Mouse (Mus musculus) lung, postnatal 4 days (tissue): ENCODE measurements around the gene Olfr1416.
"Not testable (repeated sequence)": the region's sequence is repeated elsewhere in the genome, so short reads cannot be mapped to it uniquely, and the experiment has no call there.

Source experiments
- DNase-seq, 2 experiments: peaks; one replicate each; pipeline ENCODE4 v3.0.0; 2021

Gene Olfr1416

GRCm38 (mm10) chr1:92485013-92485412 lies at the start of gene Olfr1416:
Gene Olfr1416 (minus strand): TSS chr1:92485113.
- DNase-seq: no peak

DNA sequence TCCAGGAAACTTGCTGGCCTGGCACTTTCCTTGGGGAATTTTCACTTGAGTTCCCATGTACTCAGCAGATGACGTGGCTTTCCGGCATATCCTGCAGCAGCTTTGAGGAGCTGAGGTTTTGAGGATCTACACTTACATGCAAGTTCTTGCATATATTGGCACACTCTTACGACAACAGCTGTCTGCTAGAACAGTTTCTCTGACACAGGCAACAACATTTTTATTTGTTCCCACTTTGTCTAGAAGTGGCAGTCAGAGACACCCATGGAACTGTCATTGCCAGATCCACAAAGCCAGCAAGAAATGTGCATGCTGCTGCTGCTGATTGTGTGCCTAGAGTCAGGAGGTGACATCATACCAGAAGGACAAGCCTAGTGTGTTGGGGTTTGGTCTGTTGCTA lies 38.9 kb upstream of the Olfr1416 start:
- no peak for DNase-seq

DNA sequence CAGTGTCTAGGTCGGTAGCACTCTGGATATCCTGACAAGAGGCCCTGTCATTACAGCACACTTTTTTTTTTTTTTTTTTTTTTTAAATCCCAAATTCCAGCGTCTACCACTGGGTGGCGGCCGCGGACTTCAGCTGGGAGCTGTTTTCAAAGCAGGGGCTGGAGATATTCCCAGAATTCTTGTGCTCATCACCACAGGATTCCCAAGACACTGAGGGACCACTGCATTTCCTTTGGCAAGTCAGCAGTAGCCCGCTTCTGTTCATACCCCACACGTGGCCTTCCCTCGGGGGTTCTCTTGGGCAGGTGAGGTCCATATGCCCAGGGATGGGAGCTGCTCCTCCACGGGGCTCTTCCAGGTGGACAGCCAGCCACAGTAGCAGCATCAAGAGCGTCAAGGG lies 36.5 kb upstream of the Olfr1416 start:
- DNase-seq: peak; percentile 27 to 36

DNA sequence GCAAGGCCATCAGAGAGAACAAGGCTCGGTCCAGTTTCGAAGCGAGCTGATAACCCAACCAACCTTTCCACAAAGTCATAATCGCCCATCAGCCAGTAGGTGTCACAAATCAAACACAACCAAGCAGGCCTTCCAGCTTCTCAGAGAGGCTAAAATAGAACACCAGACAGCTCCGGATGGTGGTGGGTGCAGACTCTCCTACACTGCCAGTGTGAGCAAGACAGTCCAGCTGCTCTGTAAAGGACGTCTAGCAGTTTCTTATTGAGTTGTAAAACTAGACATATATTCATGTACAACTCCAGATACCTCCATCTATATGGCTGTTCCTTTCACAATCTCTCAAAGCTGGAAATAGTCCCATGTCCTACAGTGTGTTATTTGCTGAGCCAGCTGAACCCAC lies 34.1 kb upstream of the Olfr1416 start:
- no peak for DNase-seq

- DNase-seq: no peak
Observed at GRCm38 (mm10) chr1:92518561-92518960, 33.6 kb upstream of the Olfr1416 start, which contains the start of gene Olfr1414. Gene Olfr1414 (minus strand): TSS chr1:92518661.

DNA sequence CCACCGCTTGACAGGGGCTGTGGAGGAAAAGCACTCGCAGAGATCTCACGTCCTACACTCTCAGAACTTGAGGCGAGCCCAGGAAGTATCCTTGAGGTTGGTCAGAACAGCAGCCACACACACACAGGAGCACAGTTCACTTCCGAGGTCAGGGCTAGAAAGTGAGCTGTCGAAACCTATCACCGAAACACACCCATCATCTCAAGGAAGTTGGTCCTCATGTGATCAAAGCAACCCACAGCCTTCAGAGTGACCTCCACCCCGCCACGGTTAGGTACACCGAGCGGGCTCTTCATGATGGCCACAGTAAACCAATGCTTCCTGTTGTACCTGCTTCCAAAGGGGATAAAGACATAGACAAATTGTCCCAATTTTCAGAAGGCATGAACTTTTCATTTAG lies 30.5 kb upstream of the Olfr1416 start:
- no peak for DNase-seq

DNA sequence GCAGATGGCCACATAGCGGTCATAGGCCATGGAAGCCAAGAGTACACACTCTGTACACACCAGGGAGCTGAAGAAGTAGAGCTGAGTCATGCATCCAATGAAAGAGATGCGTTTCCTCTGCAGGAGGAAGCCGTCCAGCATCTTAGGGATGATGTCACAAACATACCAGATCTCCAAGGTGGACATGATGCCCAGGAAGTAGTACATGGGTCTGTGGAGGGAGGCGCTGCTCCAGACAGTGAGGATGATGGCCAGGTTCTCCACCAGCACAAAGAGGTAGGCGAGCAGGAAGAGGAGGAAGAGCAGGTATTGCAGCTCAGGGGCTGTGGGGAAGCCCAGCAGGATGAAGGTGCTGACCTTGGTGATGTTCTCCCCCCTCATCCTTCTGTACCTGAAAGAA lies 26.7 kb upstream of the Olfr1416 start:
- not testable (repeated sequence) for DNase-seq

DNA sequence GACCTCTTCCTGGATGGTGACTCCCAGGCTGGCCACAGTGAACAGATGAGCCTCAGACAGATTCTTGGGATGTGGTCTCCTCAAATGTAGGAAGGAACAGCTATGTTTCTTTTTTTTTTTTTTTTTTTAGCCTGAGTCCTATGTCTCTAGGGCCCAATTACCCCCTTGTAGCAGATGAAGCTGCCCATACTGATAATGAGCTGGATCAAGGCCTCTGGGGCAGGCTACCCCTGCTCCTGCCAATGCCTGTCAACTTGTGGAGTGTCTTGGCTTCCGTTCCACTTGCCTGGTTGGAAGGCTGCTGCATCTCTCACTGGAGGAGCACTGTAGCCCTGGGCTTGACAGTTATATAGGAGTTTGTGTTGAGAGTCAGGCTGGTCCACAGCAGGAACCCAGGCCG lies 11.1 kb upstream of the Olfr1416 start, which contains the start of gene Olfr1415:
Olfr1415 (minus strand) TSS at position 101 of the 400 bp plus-strand sequence.
- no peak for DNase-seq

GRCm38 (mm10) chr1:92474066-92474578 lies 10.8 kb downstream of the Olfr1416 start:
- no peak for DNase-seq

DNA sequence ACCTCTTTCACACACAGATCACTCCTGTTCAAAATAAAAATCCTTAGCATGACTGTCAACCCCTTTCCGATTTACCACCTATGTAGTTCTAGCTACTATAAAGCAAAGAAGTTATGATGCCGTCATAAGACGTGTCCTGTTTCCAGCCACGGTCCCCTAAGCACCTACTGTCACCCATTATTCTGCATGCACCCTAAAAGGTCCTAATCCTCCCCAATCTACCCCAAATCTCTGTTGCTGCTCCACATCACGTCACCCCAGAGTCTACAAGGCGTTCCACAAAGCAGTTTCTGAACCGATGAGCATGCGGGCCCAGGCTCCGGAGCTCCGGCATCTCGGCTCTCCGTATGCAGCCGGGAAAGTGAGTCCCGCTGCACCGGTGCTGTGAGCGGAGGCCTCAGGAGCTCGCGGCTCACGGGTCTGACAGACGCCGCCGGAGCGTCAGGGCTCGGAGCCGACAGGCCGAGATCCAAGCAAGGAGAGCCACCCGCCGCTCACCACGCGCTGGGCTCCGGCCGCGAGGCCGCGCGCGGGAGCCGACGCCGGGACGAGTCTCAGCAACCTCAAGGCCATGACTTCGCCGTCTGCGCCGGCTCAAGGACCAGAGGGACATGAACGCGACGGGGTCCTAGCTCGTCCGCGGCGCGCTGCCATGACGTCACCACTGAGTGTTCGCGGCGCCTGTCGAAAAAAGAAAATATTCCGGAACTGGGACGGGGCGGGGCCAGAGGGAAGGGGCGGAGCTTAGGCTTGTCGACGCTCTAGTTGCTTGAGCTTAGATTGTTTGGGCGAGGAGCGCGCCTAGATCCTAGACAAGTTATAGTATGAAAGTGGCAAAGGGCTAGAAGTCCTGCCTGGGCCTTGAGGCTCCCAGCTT lies 11.5 kb downstream of the Olfr1416 start, which contains the start of gene Ndufa10:
Ndufa10 (minus strand) TSS at position 696 of the 877 bp plus-strand sequence.
- DNase-seq: peak; percentile 93 to 96

- DNase-seq: no peak
Observed at GRCm38 (mm10) chr1:92468891-92469290, 16.0 kb downstream of the Olfr1416 start.

GRCm38 (mm10) chr1:92458416-92458815 lies 26.5 kb downstream of the Olfr1416 start:
- DNase-seq: no peak

GRCm38 (mm10) chr1:92457758-92458157 lies 27.2 kb downstream of the Olfr1416 start:
- DNase-seq: no peak

- DNase-seq: no peak
Observed at GRCm38 (mm10) chr1:92453751-92454445, 31.0 kb downstream of the Olfr1416 start.

DNA sequence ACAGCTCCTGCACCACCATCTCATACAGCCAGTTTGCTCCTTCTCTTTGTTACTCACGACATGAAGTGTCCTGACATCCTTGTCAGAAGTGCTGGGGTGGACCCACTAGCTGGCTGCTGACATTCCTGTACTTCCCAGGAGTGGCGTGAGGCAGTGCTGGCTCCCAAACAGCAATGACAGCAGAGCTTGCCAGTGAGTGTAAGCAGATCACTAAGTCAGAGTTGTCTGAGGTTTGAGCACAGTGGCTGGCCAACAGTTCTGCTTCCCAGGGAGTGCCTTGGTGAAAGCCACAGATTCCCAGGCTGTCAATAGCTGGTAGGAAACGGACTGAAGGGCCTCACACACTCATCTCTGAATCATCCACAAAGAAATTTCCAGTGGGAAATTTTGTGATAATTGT lies 36.6 kb downstream of the Olfr1416 start:
- no peak for DNase-seq

- peak in 1 of 2 experiments; percentile 15 for DNase-seq
Observed at GRCm38 (mm10) chr1:92441453-92442063, 43.4 kb downstream of the Olfr1416 start.

- DNase-seq: no peak
Observed at GRCm38 (mm10) chr1:92440066-92440750, 44.7 kb downstream of the Olfr1416 start.

- peak; percentile 56 to 83 for DNase-seq
Observed at GRCm38 (mm10) chr1:92437678-92438271, 47.1 kb downstream of the Olfr1416 start.

- DNase-seq: no peak
Observed at GRCm38 (mm10) chr1:92436831-92437321, 48.0 kb downstream of the Olfr1416 start.

DNA sequence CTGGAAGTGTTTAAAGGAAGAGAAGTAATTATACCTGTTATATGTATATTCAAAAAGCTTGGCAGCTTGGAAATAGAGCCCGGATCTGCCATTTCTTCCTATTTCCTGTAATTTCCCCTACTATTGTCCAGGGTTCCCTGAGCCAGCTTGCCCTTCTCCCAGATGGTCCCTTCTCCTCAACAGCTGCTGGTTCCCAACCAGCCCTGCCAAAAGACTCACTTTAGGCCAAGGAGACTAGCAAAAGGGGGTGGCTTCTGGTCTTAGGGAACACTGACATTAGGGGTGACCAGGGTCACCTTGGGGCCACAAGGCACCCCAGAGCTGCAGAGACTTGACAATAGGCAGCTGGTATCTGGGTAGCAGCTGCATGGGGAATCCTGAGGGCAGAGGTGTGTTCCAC lies 49.9 kb downstream of the Olfr1416 start:
- no peak for DNase-seq

DNA sequence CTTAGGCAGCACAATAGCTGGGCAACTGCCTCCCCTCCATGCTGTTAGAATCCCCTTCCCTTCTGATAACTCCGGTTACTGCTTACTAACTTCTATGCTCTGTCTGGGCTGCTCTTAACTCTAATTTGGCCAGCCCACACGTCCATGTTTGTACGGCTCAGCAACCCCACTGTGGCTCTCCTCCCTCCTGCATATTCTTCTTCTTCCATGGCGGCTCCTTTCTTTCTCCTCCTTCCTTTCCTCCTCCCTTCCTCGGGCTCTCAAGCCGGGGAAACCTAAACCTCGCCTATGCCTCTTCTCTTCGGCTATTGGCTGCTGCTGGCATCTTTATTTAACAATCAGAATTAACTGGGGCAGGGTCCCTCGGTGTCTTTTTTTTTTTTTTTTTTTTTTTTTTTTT lies 52.1 kb downstream of the Olfr1416 start:
- no peak for DNase-seq

- no peak for DNase-seq
Observed at GRCm38 (mm10) chr1:92432098-92432497, 52.8 kb downstream of the Olfr1416 start.
